Mouse (Mus musculus): ENCODE measurements around the gene Cth.
"Not testable (repeated sequence)": the region's sequence is repeated elsewhere in the genome, so short reads cannot be mapped to it uniquely, and the experiment has no call there.

Cth gene

DNA sequence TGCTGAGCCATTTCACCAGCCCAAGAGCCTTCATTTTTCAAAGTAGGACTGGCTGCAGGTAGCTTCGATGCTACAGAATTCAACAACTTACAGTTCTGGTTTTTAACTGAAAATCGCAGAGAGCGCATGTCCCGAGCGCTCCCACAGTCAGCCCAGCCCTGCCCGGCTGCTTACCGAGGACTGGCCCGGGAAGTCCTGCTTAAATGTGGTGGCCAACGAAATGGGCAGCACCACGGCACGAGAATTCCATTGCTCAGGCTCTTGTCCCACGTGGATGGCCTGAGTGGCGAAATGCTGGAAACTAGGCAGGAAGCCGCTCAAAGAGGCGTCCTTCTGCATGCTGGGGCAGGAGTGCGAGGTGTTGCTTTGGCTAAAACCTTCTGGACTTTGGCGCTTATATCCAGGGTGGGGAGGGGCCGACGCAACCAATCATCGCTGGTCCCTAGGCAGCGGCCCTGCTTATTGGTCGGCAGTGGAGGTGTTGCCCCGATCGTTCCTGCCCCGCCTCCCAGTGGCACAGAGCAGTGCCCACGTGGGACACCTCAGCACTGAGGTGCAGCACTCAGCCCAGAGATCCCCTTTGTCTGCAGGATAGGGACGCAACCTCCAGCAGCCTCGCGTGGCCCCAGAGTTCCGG lies at the start of gene Cth:
Cth (minus strand) TSS at position 386 of the 637 bp plus-strand sequence.
- DNase-seq (ENCODE audit: low read depth, low spot score), result peak; percentile 92

DNA sequence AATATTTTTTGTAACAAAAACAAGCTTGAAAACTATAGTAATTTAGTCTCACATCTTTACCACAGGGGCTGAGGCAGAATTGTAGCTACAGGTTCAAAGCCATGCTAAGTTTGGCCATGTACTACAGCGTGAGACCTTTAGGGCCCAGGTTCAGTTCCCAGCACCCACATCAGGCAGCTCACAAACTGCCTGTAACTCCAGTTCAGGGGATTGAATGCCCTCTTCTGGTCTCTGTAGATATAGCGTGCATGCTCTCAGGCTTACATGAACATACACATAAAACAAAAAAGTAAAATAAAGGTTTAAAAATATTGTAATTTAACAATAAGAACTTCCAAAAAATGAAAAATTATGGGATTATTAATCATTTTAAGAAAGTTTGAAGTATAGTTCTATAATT lies 48.4 kb upstream of the Cth start:
- DNase-seq (ENCODE audit: low read depth, low spot score), result no peak

DNA sequence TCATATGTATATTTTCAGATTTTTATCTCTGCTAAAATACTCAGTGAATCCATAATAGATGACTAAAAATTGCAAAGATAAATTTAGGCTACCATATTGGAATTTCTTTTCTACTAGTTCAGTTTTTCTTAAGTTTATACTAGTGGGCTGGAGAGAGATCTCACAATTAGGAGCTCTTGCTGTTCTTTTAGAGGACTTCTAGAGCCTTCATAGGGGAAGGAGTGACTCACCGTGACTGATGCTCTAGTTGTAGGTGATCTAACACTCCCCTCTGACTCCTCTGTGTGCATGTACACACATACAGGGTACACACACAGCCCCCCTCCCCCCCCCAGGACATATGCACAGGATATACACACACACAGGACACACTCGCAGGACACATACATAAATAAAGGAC lies 46.3 kb upstream of the Cth start:
- DNase-seq (ENCODE audit: low read depth, low spot score), result no peak

DNA sequence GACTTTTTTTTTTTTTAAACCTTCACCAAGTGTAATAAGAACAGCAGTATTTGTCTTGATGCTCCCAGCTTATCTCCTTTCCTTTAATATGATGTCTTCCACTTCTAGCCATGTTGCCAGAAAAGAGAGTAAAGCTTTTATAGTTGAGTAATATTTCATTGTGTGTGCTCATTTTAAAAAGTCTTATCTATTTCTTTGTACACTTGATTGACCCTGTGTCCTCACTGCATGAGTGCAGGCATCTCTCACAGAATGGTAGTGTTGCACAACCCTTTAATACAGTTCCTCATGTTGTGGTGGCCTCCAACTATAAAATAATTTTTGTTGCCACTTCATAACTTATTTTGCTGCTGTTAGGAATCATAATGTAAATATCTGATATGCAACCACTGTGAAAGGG lies 32.4 kb upstream of the Cth start:
- DNase-seq (ENCODE audit: low read depth, low spot score), result no peak

DNA sequence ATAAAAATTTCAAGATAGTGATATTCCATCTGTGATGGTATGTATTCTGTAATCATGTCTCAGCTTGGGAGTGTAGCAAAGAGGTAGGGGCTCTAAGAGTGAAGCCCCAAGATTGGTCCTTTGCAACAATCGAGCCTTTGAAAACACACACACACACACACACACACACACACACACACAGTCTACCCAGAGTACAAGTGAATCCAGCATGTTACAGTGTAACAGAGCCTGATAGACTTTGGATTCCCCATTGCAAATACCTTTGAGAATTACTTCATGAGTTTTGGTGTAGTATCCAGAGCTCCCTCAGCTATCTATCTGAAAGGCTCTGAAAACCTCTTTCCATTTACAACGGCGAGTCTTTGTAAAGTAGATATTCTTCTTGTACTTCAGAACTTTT lies 31.3 kb upstream of the Cth start:
- no peak for DNase-seq (ENCODE audit: low read depth, low spot score)

DNA sequence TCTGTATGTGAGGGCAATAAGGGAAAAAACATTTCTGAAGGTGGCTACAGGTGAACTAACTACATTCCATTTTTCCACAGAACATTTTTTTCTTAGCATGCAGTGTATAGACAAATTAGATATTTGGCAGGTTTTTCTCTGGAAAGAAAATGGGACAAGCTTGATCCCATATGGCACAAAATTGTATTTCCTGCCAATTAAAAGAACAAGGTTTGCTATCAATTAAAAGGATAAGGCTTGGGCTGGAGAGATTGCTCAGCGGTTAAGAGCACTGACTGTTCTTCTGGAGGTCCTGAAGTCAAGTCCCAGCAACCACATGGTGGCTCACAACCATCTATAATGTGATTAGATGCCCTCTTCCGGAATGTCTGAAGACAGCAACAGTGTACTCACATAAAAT lies 30.6 kb upstream of the Cth start:
- no peak for DNase-seq (ENCODE audit: low read depth, low spot score)

DNA sequence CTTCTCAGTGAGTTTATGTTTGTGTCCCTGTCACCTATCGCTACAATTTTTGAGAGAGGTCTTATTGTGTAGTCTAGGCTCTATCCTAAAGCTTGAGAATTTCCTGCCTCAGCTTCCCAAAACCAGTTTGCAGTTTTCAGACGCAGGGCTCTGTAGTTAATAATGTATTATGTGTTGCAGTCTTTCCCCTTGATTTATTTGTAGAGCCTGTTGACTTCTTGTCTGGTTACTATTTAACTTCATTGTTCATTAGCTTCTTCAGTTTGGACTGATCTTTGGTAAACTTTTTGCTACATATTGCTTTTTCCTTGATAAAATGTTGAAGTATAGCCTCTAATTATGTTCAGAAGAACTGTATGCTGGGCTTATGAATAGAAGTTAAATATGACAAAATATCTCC lies 27.8 kb upstream of the Cth start:
- DNase-seq (ENCODE audit: low read depth, low spot score), result no peak

DNA sequence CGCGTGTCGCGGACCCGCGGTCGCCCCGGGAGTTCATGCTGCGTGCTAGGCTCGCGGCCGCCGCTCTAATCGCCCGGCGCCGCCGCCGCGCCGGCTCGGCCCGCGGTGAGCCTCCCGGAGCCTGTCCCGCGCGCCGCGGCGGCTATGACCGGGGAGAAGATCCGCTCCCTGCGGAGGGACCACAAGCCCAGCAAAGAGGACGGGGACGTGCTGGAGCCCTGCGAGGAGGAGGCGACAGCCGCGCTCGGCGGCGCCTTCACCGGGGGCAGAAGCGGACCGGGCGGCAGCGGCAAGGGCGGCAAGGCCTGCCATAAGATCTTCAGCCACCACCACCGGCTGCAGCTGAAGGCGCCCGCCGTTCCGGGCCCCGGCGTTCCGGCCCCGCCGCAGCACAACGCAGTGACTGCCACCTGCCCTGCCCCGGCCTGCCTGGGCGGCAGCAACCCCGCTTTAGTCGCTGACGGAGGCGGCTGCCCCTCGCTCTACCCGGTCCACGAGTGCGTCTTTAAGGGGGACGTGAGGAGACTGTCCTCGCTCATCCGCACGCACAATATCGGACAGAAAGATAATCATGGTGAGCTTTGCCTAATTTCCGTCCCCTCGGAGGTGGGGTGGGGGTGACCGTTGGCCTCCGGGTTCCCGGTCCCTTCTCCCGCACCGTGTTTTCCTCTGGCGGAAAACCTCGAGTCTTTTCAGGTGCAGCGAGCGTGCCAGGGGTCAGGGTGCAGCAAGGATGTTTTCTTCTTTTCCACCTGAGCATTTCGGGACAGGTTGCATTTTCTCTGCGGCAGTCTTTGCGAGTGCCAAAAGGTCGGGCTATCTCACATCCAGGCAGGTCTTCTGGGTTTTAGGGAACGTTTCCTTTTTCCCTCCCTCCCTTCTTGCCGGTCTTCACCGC lies 22.8 kb upstream of the Cth start:
- no peak for DNase-seq (ENCODE audit: low read depth, low spot score)

DNA sequence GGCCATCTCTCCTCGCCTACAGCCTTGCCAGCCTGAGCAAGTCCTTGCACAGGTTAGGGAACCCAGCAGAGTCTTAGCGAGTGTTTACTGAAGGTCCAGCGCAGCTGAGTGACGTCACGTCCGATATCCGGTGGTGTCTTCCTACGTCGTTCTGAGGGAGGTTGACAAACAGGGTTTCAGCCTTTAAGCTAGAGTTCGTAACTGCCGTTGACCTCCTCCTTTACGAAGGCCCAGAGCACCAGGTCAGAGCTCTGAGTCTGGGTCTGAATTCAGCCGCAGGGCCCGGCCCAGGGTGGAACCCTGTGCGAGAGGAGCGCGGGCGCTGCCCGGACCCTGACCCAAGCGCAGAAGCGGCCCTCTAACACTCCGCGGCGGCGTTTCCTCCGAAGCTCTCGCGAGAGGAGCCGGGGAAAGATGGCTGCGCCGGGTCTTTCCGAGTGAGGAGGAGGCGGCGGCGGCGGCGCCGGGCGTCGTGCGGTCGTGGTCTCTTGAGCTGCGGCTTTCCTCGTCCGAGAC lies 22.0 kb upstream of the Cth start, which contains the start of gene Ankrd13c:
Ankrd13c (plus strand) TSS at position 397 of the 516 bp plus-strand sequence.
- peak; percentile 93 for DNase-seq (ENCODE audit: low read depth, low spot score)

DNA sequence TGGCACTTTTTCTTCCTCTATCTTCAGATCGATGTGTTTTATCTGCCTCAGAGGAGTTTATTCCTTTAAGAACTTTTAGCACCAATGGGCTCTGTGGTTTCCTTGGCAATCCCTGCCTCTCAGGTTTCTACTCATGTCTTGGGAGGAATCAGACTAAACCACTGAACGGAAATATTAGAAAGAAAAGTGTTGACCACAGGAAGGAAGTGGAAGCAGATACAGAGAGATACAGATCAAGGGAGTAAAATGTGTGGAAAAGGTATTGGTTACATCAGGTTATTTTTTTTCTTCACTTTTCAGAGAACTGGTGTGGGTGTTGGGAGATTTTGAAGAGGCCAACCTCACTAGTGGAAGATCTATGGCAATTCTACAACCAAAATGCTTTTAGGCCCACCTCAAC lies 13.7 kb upstream of the Cth start:
- DNase-seq (ENCODE audit: low read depth, low spot score), result no peak

DNA sequence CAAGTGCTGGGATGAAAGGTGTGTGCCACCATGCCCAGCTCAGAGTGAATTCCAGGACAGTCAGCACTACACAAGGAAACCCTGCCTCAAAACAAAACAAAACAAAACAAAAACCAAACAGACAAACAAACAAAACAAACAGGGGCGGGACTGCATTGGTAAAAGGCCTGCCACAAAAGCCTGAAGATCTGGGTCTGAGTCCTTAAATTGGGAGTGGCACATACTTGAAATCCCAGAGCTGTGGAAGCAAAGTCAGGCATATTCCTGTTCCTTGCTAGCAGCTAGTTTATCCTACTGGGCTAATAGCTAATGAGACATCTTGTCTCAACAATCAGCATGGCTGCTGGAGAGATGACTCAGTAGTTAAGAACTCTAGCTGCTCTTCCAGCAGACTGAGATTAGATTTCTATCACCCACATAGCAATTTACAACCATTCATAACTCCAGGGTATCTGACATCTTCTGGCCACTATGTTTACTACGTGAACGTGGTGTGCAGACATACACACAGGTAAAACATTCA lies 9.5 kb upstream of the Cth start:
- DNase-seq (ENCODE audit: low read depth, low spot score), result no peak

DNA sequence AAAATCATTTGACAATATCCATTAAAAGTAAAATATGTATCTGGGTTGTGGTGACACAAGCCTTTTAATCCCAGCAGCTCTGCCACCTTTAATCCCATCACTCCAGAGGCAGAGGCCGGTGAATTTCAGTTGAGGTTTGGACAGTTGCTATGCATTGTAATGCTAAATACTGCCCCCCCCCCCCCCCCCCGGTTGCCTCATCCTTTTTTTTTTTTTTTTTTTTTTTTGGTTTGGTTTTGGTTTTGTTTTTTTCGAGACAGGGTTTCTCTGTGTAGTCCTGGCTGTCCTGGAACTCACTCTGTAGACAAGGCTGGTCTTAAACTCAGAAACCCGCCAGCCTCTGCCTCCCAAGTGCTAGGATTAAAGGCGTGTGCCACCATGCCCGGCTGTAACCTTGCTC lies 8.3 kb upstream of the Cth start:
- DNase-seq (ENCODE audit: low read depth, low spot score), result not testable (repeated sequence)

DNA sequence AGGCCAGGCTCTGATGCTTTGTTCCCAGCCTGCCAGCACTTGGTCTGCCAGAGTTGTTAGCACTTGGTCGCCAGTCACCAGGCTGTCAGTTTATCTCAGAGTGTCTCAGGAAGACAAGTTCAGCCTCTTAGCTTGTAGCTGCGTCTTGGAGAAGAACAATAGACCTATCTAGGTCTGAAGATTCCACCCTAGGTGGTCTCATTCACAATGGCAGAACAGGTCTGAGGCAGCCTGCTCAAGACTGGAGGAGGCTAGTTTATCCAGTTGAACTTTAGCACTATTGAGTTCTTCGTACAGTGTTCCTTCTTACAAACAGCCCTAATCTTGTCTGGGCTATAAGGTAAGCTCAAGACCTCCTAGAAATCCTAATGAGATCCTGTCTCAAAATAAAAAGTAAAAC lies 7.2 kb upstream of the Cth start:
- DNase-seq (ENCODE audit: low read depth, low spot score), result no peak

DNA sequence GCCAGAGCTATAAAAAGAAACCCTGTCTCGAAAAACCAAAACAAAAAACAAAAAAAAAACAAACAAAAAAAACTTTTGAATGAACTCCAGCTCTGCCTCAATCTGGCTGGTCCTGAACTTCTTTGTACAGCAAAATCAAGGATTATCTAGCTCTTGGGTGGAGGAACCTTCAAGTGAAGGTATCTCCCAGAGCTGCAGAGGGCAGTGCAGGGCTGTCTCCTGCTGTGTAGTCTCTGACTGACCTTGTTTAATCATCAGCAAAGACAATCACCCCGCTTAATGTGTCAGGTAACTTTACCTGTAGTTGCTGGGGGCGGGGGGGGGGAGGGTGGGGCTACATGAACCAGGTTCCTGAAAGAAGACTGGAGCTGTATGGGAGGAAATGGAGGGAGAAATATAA lies 6.7 kb upstream of the Cth start:
- DNase-seq (ENCODE audit: low read depth, low spot score), result no peak

DNA sequence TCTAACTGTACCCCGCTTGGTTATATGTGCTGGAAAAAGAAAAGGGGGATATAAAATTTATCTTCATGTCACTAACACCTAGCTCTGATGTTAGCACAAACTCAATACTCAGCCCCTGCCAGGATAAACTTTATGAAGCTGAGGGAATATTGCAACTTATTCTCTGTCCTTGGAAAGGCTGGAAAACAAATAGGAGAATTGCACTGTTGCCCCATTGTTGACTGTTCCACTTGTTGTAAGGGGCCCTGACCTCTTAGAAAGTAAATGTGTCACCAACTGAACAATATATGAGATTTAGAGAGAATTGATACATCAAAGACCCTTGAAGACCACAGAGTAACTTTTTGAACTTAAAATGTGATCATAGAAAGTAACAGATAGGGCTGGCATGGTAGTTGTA lies 4.5 kb upstream of the Cth start:
- no peak for DNase-seq (ENCODE audit: low read depth, low spot score)

DNA sequence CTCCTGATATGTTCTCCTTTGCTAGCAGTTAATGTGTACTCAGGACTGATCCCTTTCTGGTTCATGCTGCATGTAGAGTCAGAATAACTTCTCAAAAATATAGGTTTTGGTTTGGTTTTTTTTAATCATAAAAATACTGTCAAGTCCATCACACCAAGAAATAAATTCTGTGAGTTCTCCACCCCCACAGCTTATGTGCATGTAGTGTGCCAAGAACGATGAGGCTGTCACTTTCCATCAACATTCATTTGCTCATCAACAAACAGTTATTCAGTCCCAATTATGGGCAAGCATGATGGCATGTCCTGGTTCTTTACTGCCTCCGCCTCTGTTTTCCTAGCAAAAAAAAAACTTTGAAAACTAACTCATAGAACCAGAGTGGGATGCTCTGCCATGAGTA lies 3.9 kb upstream of the Cth start:
- DNase-seq (ENCODE audit: low read depth, low spot score), result no peak

DNA sequence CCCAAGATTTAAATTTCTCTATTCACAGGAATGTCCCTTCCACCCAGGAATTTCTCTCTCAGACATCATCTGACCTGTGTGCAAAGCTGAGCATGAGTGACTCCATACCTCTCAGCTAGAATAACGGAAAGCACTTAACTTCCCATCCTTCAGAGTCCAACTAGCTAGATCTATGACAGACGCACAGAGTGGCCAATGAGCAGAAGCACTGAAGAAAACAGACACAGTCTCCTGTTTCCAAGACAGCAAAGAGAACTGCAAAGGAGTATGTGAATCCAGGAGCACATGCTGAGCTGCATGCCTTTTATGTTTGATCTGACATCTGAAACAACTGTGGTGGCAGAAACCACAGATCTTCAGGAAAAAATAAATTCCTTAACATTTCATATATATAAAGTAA lies 1.9 kb upstream of the Cth start:
- no peak for DNase-seq (ENCODE audit: low read depth, low spot score)

DNA sequence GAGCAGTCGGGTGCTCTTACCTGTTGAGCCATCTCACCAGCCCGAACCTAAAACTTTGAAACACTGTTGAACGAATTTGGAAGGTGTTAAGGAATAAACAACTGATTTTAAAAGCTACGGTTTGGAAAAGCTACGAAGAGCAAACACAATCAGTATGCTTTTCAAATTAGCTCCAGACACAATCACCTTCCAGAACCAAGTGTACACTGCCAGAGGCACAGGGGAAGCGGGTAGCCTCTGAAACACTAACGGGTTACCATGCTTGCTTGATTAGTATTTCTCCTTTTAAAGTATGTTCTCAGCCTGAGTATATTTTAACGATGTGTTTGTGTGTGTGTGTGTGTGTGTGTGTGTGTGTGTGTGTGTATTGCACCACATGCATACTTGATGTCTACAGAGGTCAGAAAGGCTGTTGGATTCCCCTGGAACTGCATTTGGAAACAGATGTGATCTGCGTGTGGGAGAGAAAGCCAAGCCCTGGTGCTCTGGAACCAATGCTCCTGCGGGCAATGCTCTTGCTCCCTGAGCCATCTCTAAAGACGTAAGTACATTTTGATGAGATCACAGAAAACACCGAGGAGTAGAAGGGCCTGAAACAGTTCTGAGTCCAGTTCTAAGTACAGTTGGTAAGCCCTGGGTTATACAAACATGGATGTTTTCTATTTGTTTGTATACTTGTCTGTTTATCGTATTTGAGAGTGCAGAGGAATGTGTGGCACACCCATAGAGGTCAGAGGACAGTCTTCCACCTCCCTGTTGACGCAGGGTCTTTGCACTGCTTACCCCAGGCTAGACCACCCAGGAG lies 1.0 kb upstream of the Cth start:
- no peak for DNase-seq (ENCODE audit: low read depth, low spot score)

DNA sequence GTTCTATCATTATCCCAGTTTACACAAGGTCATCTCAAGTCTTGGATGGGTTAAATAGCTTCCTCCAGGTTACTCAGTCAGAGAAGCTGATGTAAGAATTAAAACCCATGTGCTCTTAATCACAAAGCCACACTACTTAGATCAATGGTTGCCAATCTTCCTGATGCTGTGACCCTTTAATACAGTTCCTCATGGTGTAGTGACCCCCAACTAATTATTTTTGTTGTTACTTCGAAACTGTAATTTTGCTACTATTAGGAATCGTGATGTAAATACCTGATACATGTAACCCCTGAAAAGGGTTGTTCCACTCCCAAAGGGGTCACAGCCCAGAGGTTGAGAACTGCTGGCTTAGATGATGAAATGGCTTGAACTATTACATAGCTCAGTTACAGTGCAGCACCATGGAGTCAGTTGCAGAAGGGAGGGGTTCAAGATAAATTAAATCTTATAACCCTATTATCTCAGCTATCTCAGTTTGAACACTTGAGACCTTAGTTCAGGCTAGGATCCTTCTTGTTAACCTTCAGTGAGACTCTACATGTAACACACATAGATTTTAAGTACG lies 1.5 kb downstream of the Cth start:
- no peak for DNase-seq (ENCODE audit: low read depth, low spot score)

DNA sequence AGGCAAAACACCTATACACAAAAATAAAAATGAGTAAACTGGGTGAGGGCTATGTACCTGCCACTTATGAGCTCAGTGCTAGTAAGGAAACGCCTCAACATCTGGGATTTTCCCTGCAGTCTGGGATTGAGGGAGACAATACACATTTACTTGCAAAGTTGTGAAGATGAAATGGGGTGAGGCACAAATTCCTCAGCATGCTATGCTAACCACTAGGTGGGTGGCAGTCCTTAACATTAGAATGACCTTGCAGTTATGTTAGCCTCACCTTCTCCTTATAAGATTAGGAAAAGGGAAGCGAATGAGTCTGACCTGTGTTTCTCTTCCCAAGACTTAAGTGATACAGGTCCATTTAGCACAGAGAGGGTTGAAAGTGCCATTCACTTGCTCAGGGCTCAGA lies 3.5 kb downstream of the Cth start:
- DNase-seq (ENCODE audit: low read depth, low spot score), result no peak

DNA sequence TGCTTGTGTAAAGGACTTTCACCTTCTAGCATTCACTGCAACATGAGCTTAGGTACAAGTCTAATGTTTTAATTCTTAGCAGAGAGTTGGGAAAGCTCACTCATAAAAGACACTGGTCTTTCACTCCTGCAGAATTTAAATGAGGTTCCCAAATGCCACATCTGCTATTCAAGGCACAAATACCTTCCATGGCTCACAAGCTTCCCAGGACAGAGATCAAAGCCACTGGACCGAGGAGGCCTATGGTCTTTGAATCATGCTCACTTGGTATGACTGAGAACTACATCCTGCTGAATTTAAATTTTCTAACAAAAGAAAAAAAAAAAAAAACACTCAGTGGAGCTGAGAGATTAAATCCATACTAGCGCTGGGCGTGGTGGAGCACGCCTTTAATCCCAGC lies 8.5 kb downstream of the Cth start:
- no peak for DNase-seq (ENCODE audit: low read depth, low spot score)

DNA sequence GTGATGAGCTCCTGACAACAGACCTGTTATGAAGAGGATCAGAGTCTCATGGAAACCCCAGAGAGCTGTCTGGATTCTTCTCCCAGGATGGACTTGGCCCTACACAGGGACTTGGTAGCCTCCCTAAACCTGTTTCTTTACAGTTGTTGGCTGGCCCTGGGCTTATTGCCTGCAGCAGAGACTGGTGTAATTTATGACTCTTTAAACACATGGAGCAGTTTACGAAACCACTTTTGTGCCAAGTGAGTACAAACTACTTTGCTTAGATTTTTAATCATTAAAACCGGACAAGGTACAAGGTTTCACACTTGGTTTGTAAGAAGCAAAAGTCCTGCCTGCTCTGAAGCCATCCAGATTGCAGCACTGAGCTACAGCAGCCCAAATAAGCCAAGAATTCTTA lies 12.7 kb downstream of the Cth start:
- no peak for DNase-seq (ENCODE audit: low read depth, low spot score)
